Mouse (Mus musculus) liver (tissue): ENCODE data around the gene Eif5a.

Source experiments
- DNase-seq: peaks from one replicate; pipeline ENCODE4 v3.0.0-alpha.2; 2020; ENCODE audit warnings: mixed read lengths

The Eif5a gene

DNA sequence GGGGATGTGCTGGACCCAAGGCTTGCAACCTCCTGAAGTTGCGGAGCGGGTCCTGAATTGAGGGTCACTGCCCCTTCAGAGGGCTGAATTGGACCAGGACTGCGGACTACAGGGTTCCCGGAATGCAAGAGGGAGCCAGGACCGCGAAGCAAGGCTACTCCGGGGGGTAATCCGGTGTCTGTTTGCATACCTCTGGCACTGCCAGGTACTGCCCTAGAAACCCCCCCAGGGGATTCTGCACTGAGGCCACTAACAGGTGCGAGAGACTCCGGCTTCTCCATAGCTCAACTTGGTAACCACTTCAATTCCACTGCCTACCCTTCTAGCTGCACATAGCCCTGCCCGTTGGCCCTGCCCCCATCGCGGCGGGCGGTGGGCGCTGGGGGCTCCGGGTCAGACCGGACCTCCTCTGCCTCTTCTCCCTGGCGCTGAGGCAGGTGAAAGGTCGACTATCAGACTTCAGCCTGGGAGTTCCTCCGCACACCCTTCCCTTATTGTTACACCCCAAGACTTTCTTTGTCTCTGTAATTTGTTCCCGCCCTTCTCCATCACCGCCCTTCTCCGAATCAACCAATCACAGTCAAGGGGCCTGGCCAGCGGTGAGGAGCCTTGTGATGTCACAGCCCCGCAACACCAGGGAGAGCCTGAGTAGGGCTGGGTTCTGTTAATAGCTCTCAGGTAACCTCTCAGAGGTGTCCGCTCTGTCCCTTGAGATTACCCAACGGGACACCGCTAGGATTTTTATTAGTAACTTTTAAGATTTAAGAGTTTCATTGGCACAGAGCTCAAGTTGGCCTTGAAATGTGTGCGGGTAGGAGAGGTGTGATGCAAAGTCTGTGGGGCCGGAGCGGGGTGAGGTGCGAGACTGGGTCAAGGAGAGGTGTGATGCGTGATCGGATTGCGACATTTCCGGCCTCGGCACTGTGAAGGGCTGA is 21.0 kb downstream of the Eif5a start, which contains the start of the genes 2810408A11Rik and Neurl4:
TSS of gene 2810408A11Rik (minus strand) at position 517 of the 935 bp plus-strand sequence.
TSS of gene Neurl4 (plus strand) at position 602 of the 935 bp plus-strand sequence.
- DNase-seq = peak; percentile 93

DNA sequence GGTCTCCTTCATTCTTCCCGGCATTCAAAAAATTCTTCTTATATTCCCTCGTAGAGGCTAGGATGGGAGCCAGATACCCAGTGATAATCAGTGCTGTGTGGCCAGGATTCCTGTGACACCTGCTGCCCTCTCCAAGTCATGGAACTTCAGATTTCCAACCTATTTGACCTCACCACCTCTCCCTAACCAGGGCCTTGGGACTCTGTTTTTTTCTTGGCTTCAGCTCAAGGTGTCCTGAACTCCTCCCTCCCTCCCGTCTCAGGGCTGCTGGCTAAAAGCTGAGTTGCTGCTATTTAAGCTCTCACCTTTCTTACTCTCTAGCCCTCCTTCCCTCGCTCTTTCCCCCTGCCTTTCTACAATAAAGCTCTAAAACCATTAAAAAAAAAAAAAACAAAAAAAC is 21.9 kb downstream of the Eif5a start:
- no peak for DNase-seq

DNA sequence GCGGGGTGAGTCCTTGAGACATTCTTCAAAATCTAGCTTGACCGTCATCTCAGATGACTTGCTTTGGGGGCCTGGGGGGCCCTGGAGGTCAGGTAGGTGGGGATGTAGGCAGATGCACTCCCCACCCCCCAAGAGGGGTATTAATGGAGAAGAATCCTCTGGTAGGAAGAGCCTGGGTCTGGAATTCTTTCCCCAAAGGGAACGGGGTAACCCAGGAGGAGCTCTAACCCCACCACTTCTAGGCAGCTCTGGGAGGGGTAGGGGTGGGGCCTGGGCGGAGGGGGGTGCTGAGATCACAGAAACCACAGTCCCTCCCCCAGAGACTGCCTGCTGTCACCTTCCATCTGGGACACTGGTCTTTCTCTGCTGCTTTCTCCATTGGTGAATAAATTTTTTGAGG is 26.5 kb downstream of the Eif5a start, which contains the start of gene Acap1:
TSS of gene Acap1 (minus strand) at position 249 of the 400 bp plus-strand sequence.
- DNase-seq = peak; percentile 71

DNA sequence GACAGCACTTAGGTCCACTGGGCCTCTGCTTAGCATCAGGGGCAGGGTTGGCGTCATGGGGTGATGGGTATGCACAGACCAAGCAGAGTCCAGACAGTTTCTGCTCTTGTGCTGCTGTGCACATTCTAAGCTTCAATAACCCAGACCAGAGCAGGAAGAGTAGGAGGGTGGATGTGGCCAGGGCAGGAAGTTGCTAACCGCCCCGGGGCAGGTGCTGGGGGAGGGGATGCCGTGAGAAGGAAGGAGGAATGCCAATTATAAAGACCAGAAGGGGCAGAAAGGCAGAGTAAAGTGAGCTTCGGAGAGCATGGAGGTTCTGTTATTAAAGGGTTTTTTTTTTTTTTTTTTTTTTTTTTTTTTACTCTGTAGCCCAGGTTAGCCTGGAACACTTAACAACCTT is 27.1 kb downstream of the Eif5a start:
- DNase-seq = no peak

DNA sequence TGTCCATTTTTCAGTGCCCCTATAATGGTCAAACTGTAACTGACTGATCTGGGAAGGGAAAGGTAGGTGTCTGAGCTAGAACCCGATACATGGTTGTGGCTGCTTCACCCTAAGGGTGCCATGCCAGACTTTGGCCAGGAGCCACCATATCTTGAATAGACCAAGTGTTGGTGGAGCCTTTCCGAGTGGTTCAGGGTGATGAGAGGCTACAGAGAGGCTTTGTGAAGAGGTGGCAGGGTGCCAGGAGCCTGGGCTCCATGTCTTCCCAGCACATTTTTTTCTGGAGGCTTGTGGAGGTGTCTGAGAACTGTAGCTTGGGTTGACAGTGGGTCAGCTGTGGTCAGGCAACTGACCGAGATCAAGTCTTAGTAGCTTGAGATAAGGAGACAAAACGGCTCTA is 30.3 kb downstream of the Eif5a start:
- no peak for DNase-seq

DNA sequence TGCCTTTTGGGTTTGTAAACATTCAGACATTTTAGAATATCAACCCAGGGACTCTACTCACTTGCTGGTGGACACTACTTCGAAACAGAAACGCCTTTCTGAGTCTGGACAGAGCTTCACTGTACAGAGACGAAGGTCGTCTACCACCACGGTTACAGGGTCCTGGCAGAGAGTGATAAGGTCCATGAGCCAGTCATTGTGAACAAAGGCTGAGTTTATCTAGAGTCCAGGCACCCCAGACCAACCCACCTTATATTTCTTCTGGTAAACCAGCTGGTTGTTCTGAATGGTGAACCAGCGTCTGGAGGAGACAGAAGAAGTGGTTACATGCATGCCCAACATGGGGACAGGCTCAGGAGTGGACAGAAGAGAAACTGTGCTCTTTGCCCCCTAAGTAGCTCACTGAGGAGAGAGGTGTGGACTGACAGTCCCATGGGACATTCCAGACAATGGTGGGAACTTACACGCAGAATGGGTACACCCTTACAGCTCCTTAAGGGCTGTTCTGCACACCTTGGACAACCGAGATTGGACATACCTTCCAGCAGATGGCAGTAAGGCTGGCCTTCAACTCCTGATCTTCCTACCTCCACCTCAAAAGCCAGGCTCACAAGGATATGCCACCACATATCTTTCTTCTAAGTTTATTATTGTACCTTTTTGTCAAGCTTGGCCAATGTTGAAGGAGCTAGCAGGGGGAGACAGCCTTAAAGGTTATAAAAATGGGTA is 34.7 kb downstream of the Eif5a start:
- peak; percentile 54 for DNase-seq

DNA sequence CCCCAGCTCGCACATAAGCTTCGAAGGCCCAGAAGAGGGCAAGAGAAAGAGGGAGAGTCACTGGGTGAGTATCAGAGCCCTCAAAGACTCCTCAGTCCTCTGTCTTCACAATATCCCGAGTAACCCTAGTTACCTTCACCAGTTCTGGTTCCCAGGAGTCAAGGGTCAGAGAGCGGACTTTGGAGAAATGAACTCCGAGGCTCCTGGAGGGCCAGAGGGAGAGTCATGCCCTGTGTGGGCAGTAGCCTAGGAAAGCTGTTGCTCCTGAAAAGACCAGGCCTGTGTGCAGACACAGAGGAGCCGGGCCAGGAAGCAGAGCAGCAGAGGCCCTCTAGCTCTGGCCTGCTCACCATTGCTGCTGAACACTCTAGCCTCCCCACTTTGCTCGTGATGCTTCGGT is 37.1 kb downstream of the Eif5a start:
- no peak for DNase-seq

DNA sequence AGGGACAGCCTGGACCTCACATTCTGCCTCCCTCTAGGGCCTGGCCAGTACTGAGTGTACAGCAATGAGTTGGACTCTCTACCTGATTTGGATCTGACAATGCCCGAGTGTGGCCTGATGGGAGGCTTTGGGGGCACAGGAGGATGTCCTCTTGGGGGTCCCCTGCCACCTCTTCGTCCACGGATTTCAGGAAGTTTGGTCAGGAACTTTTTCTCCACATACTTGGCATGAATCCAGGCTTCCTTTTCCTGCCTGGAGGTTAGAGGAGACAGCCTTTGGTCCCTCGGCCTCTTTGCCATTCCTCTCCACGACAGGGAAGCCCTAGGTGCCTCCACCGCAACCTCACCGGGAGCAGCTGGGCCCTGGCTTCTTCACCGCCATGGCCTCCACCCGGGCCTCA is 37.5 kb downstream of the Eif5a start:
- DNase-seq = no peak

DNA sequence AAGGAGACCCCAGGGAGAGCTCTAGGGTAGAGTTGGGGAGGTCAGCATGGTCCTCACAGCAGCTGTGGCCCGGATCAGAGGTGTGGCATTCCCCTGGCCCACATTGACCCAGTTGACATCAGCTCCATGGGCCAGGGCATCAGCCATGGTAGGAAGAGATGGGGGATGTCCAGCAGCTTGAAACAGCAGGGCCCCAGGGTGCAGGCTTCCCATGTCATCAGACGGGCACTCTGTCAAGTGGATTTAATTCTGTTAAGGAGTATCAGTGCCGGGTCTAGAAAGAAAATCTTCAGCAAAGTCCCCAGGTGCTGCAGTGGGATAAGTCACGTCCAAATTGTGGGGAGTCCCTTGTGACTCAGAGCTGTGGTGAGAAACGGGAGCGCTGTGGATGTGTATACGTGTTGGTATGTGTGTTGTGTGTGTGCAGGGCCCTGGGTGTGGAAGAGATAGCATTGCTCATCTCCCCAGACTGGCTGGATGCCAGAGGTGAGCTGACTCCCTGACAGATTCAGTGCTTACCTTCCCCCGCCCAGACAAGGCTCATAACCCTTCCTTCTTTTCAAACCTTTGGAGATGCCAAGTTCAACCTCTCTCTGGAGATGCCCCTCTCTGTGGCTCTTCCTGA is 38.1 kb downstream of the Eif5a start:
- no peak for DNase-seq

DNA sequence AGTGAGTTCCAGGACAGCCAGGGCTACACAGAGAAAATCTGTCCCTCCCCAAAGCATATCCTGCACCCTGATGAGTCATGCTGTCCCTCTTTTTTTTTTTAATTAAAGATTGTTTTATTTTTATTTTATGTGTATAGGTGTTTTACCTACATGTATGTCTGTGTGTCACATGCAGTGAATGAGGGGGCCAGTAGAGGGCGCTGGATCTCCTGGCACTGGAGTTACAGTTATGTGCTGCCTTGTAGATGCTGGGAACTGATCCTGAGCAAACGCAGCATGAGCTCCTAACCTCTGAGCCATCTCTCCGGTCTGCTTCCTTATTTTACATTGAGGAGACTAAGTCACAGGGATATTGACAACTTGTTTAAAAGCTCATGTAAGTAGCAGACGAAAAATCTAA is 38.7 kb downstream of the Eif5a start:
- peak; percentile 78 for DNase-seq

DNA sequence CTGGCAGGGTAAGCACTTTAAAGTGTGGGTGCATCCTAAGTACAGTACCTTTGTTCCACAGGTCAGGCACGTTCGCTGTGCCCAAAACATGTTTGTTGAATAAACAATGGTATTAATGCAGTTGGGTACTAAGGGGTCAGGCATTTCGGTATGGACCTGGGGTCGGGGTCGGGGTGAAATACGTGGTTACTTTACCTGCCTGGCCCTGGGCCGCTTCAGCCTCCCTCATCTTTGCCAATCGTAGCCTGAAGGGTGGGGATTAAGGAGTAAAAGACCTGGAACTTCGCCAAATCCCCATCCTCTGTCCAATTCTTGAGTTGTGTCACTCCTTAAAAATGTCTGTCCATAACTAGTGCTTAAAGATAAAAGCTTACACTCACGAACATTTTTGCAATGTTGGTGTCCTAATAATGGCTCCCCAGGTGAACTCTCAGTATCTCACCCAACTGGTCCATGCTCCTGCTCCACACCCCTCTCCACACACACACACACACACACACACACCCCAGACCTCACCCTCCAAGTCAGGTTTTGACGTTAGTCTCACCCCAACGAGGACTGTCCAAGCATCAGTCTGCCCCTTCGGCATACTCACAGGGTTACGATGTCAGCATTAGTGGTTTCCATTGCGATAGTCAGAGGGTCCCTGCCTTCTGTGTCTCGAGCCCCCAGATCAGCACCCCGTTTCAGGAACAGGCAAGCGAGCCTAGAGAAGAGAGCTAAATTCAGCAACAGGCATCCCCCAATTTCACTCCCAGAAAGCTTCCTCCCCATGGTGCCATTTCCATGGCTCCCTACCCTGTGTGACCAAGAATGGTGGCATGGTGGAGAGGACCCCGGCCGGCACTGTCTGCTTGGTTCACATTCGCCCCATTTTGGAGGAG is 39.7 kb downstream of the Eif5a start:
- no peak for DNase-seq

DNA sequence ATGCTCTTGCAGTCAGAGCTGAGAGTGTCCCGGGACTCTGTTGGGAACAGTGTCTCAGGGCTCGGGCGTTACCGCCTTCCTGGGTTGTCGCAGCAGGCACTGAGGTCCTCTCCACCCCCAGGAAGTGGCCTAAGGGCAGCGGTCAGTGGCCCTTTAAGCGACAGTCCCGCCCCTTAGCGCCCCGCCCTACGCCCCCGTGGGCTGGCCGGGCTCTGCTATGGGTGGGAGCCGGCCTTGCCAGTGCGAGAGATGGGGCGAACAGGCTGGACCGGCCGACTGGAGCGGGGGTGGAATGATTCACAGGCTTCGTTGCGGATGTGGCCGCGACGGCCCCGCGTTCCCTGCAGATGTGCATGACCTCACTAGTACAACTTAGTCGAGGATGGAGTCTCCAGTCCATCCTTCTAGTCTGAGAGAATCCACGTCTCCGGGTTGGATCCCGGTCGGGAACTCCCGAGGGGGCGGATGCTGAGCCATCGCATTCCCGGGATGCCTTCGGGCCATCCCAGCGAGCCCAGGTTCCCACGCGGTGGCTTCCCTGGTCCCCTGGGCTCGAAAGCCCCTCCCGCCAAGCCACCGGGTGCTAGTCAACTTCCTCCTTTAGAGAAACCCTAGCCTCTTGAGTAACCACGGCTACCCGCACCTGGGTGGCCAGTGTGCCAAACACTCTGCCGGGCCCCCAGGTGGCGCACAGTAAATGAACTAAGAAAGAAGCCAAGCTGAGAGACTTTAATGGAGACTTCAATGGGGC is 40.7 kb downstream of the Eif5a start, which contains the start of gene Kctd11:
TSS of gene Kctd11 (minus strand) at position 554 of the 751 bp plus-strand sequence.
- peak; percentile 87 for DNase-seq

DNA sequence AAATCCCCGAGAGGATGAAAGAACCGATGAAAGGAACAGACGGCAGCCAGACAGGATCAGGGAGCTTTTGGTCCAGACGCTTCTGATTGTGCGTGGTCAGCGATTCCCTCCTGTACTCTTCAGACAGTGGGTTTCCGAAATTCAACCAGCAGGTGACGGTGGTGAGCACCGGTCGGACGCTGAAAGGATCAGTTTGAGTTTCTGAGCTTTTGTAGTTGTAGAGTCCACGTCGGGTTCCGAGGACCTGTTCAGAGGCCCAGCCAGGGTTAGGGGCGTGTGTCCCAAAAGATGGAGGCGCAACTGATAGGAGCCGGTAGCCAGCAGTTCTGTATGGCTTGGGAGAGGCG is 41.3 kb downstream of the Eif5a start:
- DNase-seq = peak; percentile 79

DNA sequence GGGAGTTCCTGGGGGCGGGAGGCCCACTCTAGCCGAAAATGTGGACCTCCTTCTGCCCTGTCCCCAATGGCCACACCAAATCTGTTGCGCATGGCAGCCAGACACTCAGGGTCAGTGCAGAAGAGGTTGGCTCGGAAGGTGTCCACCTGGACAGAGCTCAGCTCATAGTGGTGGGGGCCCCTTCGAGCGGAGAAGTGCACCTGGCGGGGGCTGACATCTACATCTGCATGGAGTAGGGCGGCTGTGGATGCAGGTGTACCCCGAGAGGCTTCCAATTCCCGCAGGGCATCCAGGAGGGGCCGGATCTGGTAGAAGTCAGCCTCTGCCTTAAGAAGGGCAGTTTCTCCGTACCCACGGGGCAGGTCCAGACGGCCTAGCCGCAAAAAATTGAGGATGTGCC is 42.0 kb downstream of the Eif5a start:
- no peak for DNase-seq

DNA sequence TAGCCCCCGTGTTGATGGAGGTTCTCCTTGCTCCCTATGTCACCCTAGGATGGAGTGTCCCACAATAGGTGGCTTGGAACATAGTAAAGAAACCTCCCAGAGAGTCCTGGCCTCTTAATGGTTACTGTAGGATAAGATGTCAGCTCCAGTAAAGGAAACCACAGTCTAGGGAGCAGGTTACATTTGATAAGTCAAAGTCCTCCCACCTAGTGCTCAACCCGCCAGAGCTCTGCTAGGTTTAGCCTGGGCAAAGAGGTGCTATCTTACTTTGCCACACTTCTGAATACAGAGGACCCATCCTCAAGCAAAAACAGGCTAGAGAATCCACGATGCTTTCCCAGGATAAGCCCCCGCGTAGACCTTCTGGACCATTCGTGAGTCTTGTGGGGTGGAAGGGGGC is 42.8 kb downstream of the Eif5a start:
- DNase-seq = peak; percentile 56

DNA sequence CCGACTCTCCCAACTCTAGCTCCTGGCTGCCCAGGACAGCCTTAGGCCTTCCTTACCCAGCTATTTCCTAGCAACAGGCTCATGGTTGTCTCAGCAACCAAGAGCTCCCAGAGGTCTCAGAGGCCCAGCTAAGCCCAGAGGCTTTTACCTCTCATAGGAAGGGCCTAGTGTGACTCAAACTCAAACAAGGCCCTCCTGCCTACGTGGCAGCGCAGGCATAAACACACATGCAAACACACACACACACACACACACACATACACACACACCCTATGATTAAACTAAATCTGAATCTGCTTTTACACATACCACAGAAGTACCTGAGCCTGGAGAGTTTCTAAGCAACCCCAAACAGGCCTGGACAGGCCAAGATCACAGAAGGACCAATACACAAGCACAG is 43.4 kb downstream of the Eif5a start:
- DNase-seq = no peak

DNA sequence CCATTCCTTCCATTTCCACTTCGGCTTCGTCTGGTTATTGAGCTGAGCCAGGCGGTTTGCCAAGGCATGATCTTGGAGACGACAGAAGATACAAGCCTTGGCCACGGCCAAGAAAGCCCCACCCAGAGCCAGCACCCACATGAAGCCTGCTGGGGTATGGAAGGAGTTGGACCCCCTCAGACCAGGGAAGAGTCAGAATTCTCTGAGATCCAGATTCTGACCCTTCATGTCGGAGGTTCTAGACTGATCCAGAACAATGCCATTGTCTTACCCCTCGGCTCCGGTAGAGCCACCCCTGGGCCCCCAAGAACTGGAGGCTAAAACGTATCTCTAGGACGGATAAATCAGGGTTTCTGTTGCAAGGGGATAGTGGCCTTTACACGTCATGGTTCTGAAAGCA is 43.9 kb downstream of the Eif5a start, which contains the start of gene Tmem95:
TSS of gene Tmem95 (minus strand) at position 141 of the 400 bp plus-strand sequence.
- no peak for DNase-seq

DNA sequence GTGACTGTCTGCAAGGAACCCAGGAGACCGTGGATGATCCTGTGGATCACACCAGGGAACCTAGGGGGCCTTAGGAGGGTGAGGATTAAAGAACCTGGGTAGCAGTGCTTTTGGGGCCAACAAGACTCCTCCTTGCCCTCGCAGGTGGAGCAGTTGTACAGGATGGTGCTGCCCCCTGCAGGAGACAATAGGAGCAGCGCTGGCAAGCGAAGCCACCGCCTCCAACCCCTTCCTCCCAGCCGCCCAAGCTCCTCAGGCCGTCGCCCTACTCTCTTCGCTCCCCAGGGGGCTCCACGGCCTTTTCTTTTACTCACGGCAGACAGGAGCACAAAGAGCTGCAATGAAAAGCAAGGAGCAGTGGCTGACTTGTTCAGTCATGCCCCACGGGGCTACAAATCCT is 44.9 kb downstream of the Eif5a start:
- DNase-seq = peak; percentile 91

DNA sequence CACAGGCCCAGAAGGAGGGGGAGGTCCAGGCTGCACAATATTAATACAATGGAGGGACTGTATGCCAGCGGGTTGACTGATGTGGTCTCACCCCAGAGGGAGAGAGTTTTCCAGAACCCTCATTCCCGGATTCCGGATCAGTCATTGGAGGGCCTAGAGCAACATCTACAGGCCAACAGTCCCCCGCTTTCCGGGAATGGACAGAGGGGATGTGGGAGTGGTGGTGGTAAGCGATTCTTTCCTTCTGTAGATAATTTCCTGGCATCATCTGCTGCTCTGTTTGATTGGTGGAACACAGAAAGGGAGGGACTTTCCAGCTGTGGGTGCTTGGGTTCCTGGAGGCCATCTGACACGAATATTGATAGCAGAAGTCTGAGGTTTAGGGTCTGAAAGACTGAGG is 45.6 kb downstream of the Eif5a start:
- DNase-seq = no peak

DNA sequence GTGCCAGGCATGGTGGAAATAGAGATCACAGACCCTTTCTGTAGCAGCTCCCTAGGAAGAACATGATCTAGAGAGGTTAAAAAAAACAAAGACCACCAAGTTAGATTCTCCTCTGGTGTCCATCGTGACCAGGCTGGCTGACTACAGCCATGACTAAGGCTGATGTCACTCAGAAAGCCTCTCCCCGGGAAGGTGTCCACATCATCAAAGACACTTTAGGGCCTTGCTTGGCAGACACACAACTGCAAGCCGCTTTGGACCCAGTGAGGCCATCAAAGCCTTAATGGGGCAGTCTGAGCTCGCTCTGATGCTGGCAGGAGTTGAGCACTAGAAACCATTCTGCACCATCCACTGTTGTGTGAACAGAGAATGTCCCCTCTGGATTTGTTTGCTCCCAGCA is 49.3 kb downstream of the Eif5a start:
- no peak for DNase-seq

DNA sequence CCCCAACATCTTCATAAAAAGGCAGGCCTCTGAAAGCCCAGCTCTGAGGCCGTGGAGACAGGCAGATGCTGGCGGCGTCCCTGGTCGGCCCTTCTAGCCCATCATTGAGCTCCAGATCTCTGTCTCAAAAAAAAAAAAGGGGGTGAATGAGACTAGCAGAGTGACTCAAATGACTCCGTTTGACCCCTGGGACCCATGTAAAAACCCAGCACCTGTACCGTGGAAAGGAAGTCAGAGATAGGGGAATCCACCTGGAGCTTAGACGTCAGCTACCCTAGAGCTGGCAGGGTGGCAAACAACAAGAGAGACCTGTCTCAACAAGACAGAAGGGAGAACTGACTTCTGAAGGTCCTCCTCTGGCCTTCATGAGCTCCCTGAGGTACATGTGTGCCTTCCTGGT is 49.9 kb downstream of the Eif5a start:
- no peak for DNase-seq
